Mouse (Mus musculus) lung, postnatal 10 days (tissue): Measurements from ENCODE around the gene Lrrc32.

Source experiments
- DNase-seq: peaks from one replicate; pipeline ENCODE4 v3.0.0; 2021

Lrrc32 gene

DNA sequence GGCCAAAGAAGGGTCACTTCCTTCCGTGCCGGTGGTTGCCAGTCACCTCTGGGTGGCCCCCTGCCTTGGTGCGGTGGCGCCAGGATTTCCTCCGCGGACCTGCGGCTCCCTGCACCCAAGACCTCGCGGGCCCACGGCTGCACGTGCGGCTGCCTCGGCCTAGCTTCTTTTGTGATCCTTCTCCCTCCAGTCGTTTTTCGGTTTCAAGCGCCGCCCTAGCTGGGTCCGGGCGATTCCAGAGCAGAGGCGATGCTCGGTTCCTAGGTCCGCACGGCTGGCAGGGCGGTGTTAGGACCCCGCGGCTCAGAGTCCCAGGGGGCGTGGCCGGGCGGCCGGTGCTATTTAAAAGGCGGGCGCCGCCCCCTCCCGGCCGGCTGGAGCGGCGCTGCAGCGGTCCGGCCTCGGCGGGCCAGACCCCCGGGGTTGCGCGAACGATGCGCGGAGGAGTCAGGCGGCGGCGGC lies 571 bp downstream of the Lrrc32 start:
- DNase-seq: peak; percentile 91

DNA sequence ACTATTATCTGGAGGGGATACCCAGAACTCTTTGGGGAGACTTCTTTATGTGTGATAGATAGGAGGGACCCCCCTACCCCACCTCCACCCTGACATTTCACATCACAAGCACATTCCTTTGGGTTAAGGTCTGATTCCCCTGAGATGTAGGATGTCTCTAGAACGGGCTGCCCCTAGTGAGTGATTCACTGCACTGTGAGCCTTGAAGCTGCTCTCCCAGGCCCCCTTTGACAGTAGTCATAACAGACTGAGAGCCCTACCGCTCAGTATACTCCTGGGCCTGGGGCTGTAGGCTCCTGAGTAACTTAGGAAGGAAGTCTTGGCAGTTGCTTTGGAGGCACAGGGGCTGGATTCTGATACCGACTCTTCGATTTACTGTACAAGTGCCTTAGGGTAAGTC lies 1.2 kb downstream of the Lrrc32 start:
- DNase-seq: peak; percentile 13

GRCm38 (mm10) chr7:98490911-98491310 lies 1.8 kb downstream of the Lrrc32 start:
- no peak for DNase-seq

GRCm38 (mm10) chr7:98491451-98492200 lies 2.5 kb downstream of the Lrrc32 start:
- peak; percentile 6 for DNase-seq

DNA sequence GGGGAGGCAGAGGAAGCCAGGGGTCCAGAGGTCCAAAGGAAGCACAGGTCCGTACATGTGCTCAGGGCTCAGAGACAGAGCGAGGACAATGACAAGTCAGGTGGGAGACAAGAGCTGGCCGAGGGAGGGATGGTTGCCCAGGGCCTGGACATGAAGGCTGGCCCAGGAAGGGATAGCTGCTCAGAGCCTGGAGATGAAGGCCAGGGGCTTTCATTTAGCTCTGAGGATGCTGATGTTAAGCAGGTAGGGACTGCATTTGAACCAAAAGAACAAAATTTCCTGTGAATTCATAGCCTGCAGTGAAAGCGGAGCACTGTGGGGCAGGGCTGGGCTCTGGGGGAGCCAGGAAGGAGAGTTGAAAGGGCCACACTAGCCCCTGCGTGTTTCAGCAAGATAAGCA lies 3.2 kb downstream of the Lrrc32 start:
- DNase-seq: no peak

DNA sequence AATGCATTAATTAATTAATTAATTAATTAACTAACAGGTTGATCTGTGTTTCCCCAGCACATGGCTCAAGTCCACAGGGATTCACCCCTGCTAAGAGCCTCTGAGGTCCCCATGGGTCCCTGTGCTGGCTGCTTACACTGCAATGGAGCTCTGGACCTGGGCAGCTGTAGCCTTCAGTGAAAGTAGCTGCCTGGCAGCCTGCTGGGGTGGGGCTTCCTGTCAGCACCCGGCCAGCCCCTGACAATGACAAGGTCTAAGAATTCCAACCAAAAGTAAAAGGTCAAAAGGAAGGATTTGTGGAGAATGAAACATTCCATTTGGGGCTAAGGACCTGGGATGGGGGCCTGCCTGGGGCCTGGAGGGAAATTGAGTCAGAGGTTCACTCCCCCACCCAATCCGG lies 4.2 kb downstream of the Lrrc32 start:
- DNase-seq: peak; percentile 37

DNA sequence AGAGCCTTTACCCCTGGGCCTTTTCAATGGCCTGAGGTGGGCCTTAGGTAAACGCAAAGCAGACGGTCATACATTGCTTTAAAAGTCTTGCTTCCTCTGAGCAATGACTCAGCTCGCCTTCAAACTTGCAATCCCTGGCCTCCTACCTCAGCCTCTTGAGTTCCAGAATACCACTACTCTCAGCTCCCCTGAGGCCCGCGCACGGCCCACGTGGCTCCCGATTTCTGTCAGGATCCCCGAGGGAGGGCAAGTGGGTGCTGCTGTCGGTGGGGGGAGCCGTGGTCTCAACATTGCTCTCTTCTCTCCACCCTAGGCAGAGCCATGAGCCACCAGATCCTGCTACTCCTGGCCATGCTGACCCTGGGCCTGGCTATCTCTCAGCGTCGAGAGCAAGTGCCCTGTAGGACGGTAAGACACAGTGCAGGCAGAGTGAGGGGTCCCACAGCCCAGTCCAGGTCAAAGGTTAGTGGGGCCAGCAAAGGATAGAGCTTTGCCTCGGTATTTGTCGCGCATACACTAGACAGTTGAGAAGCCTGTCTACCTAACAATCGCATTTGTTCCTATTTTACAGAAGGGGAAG lies 4.9 kb downstream of the Lrrc32 start:
- DNase-seq: peak; percentile 5

DNA sequence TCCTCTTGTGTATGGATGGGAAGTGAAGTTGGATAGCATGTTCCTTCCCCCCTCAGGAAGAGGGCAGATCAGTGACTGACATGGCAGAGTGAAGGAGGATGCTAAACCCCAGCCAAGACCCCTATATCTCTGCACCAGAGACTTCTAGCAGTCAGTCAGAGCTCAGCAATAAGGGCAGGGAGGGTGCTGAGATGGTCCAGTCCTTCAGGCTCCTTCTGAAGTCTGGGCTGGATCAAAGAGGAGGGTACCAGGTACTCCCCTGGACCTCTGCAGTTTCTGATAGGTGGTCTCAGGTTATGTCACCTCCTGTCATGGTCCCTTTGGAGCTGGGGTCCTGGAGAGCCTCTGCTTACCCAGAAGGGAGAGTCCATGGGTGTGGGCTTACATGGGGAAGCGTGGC lies 6.5 kb downstream of the Lrrc32 start:
- no peak for DNase-seq

- DNase-seq: no peak
Measured at GRCm38 (mm10) chr7:98497451-98497850, 8.4 kb downstream of the Lrrc32 start.

GRCm38 (mm10) chr7:98498101-98498500 lies 9.0 kb downstream of the Lrrc32 start:
- no peak for DNase-seq

GRCm38 (mm10) chr7:98498656-98499560 lies 9.8 kb downstream of the Lrrc32 start:
- no peak for DNase-seq

DNA sequence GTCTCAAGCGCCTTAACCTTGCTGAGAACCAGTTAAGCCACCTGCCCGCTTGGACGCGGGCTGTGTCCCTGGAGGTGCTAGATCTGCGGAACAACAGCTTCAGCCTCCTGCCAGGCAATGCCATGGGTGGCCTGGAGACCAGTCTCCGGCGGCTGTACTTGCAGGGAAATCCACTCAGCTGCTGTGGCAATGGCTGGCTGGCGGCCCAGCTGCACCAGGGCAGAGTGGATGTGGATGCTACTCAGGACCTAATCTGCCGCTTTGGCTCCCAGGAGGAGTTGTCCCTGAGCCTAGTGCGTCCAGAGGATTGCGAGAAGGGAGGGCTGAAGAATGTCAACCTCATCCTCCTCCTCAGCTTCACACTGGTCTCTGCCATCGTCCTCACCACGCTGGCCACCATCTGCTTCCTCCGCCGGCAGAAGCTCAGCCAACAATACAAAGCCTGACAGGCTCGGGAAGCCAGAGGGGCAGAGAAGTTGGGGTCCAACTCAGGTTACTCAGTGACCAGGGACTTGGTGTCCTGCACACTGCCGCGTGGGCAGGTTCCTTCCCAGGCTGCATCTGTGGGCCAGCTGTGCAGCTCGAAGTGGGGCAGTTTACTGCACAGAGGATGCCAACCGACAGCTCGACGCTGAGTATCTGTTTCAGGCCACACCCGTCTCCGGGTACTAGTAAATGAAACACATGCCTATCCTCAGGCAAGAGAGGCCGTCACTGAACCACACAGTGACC lies 10.6 kb downstream of the Lrrc32 start:
- peak; percentile 13 for DNase-seq

GRCm38 (mm10) chr7:98500470-98500869 lies 11.4 kb downstream of the Lrrc32 start:
- peak; percentile 45 for DNase-seq

DNA sequence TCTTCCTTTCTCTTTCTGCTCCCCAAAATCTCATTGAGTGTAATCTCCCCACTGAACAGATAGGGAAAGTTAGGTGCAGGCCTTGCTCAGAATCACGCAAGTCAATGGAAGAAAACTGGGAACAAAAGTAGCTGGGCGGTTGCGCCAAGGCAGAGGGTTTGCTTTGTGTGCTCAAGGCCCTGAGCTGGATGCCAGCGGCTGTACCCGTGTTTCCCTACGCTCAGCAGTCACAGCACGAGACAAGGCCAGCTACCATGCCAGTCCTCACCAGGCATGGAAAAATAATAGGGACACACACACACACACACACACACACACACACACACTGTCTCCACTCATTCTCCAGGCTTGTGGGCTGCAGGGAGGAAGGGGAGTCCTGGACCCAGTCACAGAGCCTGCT lies 12.0 kb downstream of the Lrrc32 start:
- no peak for DNase-seq

- DNase-seq: peak; percentile 2
Measured at GRCm38 (mm10) chr7:98502921-98503320, 13.8 kb downstream of the Lrrc32 start.

DNA sequence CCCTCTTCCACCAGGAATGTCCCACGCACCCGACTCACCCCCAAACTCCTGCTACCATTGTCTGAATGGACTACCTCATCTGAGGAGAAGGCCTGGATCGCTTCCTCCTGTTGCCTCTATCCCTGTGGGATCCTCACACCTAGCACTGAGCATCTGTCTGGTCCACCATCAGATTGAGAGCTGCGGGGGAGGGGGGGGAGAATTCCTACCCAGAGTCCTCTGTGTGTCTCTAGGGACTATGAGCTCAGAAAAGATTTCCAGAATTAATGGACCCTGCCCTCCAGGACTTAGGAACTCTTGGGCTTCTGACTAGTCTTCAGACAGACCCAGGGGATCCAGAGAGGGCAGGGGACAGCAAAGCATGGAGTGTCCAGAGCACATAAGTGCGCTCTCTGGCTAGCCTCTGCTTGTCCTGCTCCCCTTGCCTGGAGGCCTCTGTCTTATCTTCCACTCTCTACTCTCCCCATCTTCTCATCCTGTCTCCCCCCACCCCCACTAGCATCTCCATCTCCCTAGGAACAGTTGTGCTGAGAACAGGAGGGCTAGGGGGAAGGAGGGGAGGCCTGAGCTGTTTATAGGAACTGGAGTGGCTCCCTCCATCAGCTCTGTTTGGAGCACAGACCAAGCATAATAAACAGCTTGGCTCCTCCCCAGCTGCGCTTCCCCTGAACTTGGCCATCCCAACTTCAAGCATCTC lies 15.0 kb downstream of the Lrrc32 start:
- DNase-seq: peak; percentile 76

GRCm38 (mm10) chr7:98504726-98505314 lies 15.7 kb downstream of the Lrrc32 start:
- DNase-seq: peak; percentile 44

DNA sequence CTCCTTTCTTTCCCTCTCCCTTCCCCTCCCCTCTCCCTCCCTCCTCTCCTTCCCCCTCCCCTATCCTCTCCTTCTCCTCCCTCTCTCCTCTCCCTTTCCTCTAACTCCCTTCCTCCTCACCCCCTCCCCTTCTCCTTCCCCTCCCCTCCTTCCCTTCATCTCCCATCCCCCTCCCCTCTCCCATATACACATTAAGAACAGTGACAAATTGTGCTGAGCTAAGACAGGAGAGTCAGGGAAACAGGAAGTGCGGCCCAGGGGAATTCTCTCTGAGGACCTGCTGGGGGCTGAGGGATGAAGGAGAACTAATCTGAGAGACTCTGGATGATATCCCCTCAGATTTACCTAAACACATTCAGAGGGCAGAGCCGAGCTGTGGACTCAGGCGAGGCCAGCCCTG lies 16.6 kb downstream of the Lrrc32 start:
- no peak for DNase-seq

- DNase-seq: no peak
Measured at GRCm38 (mm10) chr7:98510961-98511958, 22.2 kb downstream of the Lrrc32 start.

DNA sequence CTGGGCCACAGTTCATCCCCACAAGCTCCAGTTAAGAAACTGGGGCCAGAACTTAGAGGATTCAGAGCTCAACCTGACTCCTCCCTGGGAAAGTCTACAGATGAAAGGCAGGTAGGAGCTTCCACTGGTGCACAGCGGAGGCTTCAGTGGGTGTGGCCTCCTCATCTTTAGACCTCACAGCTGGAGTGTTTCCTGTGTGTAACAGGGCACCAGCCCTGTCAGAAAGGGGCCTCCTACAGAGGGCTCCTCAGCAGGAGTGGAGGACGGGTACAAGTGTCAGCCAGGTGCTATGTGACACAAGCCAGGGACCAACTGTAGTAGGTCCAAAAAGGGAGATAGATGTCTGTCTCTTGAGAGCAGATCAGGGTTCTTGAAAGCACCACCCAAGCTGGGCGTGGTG lies 24.2 kb downstream of the Lrrc32 start:
- DNase-seq: no peak

GRCm38 (mm10) chr7:98522576-98522975 lies 33.5 kb downstream of the Lrrc32 start:
- DNase-seq: peak; percentile 66
